Mouse (Mus musculus): ENCODE measurements around the gene Gm10229. TPM values are rescaled to one million over a fixed set of nuclear protein-coding genes. Genes with fewer than 3 reads are reported as not detected.
"Not testable (repeated sequence)": the region's sequence is repeated elsewhere in the genome, so short reads cannot be mapped to it uniquely, and the experiment has no call there.

Gene Gm10229
- polyA plus RNA-seq (2017; shearing (Covaris generic)): not detected

DNA sequence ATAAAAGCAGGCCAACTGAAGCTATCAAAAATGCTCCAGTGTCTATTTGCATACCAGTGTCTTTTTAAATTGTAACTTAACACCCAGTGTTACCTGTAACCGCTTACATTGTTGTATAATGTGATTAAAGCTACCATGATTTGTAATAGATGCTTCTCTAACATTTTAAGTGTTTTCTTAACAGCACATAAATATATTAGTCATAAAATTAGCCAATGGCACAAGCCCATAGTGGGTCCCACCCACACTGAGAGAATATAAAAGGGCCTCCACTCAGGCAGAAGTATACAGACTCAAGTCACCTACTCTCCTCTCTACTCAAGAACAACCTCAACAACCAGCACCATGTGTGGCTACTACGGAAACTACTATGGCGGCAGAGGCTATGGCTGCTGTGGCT, at the start of gene Gm10229:
Gene Gm10229, plus strand, starts transcription at position 301 of the 400 bp plus-strand sequence.
- not testable (repeated sequence) for ATAC-seq

DNA sequence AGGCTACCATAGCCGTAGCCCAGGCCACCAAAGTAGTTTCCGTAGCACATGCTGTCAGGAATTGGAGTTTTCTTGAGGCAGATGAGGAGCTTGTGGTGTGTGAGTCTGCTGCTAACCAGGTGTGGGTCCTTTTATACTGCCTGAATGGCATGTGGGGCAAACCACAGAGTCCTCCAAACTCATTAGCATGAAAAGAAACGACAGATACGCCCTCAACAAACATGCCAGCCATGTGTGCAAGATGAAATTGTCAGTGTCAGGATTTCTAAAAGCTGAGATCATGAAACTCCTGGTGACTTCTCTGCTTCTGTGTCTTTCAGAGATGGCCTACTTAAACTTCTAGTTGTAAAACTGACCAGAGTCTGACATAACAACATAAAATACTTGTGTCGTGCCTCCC, 4.4 kb upstream of the Gm10229 start, which contains the start of gene Krtap22-2:
Gene Krtap22-2, minus strand, starts transcription at position 101 of the 400 bp plus-strand sequence.
- no peak for ATAC-seq

DNA sequence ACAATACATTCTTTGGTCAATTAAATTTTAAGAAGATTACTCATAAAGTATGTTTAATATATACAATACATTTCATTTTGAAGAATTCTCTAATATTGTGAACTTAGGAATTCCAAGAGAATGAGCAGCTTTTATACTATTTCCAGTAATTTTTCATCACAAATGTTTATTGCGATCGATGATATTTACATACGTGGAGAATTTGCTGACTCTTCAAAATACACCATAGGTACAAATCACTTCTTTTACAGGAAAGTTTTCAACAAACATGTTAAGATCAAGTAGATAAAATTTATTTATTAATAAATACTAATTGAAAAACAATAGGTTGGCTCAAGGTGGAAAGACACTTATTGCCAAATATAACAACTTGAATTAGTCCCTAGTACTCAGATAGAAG, 1.1 kb upstream of the Gm10229 start:
- no peak for ATAC-seq

DNA sequence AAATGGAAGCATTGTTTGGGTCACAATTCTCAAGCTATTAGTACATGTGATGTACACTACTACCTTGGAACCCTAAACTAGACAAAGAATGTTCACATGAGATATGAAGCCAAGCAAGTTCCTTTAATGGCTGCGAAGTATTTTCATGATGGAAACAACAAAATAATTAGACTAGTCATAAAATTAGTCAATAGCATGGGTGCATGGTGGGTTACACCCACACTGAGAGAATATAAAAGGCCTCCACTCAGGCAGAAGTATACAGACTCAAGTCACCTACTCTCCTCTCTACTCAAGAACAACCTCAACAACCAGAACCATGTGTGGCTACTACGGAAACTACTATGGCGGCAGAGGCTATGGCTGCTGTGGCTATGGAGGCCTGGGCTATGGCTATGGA, 16.3 kb downstream of the Gm10229 start, which contains the start of gene Krtap6-1:
Gene Krtap6-1, plus strand, starts transcription at position 301 of the 400 bp plus-strand sequence.
- ATAC-seq: not testable (repeated sequence)

DNA sequence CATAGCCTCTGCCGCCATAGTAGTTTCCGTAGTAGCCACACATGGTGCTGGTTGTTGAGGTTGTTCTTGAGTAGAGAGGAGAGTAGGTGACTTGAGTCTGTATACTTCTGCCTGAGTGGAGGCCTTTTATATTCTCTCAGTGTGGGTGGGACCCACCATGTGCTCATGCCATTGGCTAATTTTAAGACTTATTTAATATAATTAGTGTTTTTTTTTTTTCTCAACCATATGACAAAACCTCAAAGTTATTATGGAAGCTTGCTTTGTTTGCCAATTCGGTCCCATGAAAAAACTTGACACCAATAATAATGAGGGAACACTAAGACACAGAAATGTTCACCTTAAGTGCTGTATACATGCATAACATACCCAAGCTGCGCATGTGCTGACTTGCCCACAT, 26.3 kb downstream of the Gm10229 start, which contains the start of gene Gm10228:
Gene Gm10228, minus strand, starts transcription at position 101 of the 400 bp plus-strand sequence.
- ATAC-seq: not testable (repeated sequence)

DNA sequence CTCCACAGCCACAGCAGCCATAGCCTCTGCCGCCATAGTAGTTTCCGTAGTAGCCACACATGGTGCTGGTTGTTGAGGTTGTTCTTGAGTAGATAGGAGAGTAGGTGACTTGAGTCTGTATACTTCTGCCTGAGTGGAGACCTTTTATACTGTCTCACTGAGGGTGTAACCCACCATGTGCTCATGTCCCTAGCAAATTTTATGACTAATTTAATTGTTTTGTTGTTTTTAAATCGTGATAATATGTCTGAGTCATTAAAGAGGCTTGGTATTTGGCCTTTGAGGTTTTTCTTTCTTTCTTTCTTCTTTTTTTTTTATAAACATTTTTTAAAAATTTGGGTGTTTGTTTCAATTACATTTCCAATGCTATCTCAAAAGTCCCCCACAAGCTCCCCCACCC, 32.7 kb downstream of the Gm10229 start, which contains the start of gene Krtap6-5:
Gene Krtap6-5, minus strand, starts transcription at position 101 of the 400 bp plus-strand sequence.
- no peak for ATAC-seq

DNA sequence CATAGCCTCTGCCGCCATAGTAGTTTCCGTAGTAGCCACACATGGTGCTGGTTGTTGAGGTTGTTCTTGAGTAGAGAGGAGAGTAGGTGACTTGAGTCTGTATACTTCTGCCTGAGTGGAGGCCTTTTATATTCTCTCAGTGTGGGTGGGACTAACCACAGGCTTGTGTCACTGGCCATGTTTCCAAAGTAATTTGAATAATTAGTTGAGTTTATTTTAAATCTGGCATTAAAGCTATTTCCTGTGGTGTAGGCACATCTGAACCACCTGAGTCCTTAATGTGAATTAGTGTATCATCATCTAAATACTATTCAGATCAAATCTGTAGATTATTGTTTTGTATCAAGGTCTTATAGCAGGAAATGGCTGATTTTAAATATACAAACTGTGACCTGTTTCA, 48.8 kb downstream of the Gm10229 start, which contains the start of gene 1110025L11Rik:
Gene 1110025L11Rik, minus strand, starts transcription at position 101 of the 400 bp plus-strand sequence.
- not testable (repeated sequence) for ATAC-seq

Other genes with a start within 250 kb of the Gm10229 start
- not detected for gene 2310057N15Rik, start 241.1 kb upstream of the Gm10229 start, polyA plus RNA-seq (2017; shearing (Covaris generic))
- gene Gm5965, start 237.4 kb upstream of the Gm10229 start, polyA plus RNA-seq (2017; shearing (Covaris generic)): not detected
- not detected for gene Gm20741, start 203.1 kb upstream of the Gm10229 start, polyA plus RNA-seq (2017; shearing (Covaris generic))
- gene Krtap15, start 195.1 kb upstream of the Gm10229 start, polyA plus RNA-seq (2017; shearing (Covaris generic)): not detected
- not detected for gene Krtap14, start 189.1 kb upstream of the Gm10229 start, polyA plus RNA-seq (2017; shearing (Covaris generic))
- not detected for gene Krtap19-1, start 145.9 kb upstream of the Gm10229 start, polyA plus RNA-seq (2017; shearing (Covaris generic))
- gene Krtap19-2, start 141.0 kb upstream of the Gm10229 start, polyA plus RNA-seq (2017; shearing (Covaris generic)): not detected
- gene Krtap19-3, start 137.2 kb upstream of the Gm10229 start, polyA plus RNA-seq (2017; shearing (Covaris generic)): not detected
- not detected for gene Krtap19-4, start 130.2 kb upstream of the Gm10229 start, polyA plus RNA-seq (2017; shearing (Covaris generic))
- not detected for gene Krtap19-5, start 118.8 kb upstream of the Gm10229 start, polyA plus RNA-seq (2017; shearing (Covaris generic))
- gene Krtap19-9b, start 83.0 kb upstream of the Gm10229 start, polyA plus RNA-seq (2017; shearing (Covaris generic)): not detected
- gene Krtap16-3, start 52.4 kb upstream of the Gm10229 start, polyA plus RNA-seq (2017; shearing (Covaris generic)): not detected
- gene Krtap22-2, start 4.5 kb upstream of the Gm10229 start, polyA plus RNA-seq (2017; shearing (Covaris generic)): not detected
- gene Krtap6-1, start 16.4 kb downstream of the Gm10229 start, polyA plus RNA-seq (2017; shearing (Covaris generic)): not detected
- gene Gm10228, start 26.2 kb downstream of the Gm10229 start, polyA plus RNA-seq (2017; shearing (Covaris generic)): not detected
- gene Krtap6-5, start 32.6 kb downstream of the Gm10229 start, polyA plus RNA-seq (2017; shearing (Covaris generic)): not detected
- not detected for gene 1110025L11Rik, start 48.7 kb downstream of the Gm10229 start, polyA plus RNA-seq (2017; shearing (Covaris generic))
- not detected for gene Krtap6-3, start 68.7 kb downstream of the Gm10229 start, polyA plus RNA-seq (2017; shearing (Covaris generic))
- not detected for gene Gm6358, start 125.6 kb downstream of the Gm10229 start, polyA plus RNA-seq (2017; shearing (Covaris generic))
- not detected for gene Gm10061, start 135.8 kb downstream of the Gm10229 start, polyA plus RNA-seq (2017; shearing (Covaris generic))
- not detected for gene Gm9789, start 142.7 kb downstream of the Gm10229 start, polyA plus RNA-seq (2017; shearing (Covaris generic))
- gene Gm7735, start 154.2 kb downstream of the Gm10229 start, polyA plus RNA-seq (2017; shearing (Covaris generic)): not detected
- gene 1110057P08Rik, start 159.5 kb downstream of the Gm10229 start, polyA plus RNA-seq (2017; shearing (Covaris generic)): not detected
- not detected for gene Krtap20-2, start 190.6 kb downstream of the Gm10229 start, polyA plus RNA-seq (2017; shearing (Covaris generic))